Mouse (Mus musculus) spleen, embryonic (tissue): ENCODE measurements around the gene Naa80.
"Not testable (repeated sequence)": the region's sequence is repeated elsewhere in the genome, so short reads cannot be mapped to it uniquely, and the experiment has no call there.

ENCODE experiments used
- CTCF ChIA-PET: fragments of 350-600 bp; sonication (Branson Sonifier 250); formaldehyde crosslinking; loops from one replicate; lab custom pipeline; 2022; lab: Charles Lee

Gene Naa80

GRCm38 (mm10) chr9:107571534-107572326, 7.0 kb upstream of the Naa80 start:
- CTCF ChIA-PET, result no interaction called here

GRCm38 (mm10) chr9:107572327-107572662, 6.4 kb upstream of the Naa80 start:
- CTCF ChIA-PET, result interaction anchor here (0.7 kb wide), 2 partner anchors 7 to 1095 kb away, joined by 3 to 12 read pairs; no protein-coding TSS in a partner anchor

DNA sequence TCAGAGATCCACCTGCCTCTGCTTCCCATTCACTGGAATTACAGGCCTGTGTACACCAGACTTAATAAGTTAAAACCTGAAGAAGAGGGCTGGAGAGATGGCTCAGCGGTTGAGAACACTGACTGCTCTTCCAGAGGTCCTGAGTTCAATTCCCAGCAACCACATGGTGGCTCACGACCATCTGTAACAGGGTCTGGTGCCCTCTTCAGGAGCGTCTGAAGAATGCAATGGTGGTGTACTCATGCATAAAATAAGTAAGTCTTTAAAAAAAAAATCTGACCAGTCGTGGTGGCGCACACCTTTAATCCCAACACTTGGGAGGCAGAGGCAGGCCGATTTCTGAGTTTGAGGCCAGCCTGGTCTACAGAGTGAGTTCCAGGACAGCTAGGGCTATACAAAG, 4.9 kb upstream of the Naa80 start:
- CTCF ChIA-PET, result not testable (repeated sequence)

- CTCF ChIA-PET, result no interaction called here
These were observed 2.9 kb upstream of the Naa80 start for GRCm38 (mm10) chr9:107575579-107576356.

DNA sequence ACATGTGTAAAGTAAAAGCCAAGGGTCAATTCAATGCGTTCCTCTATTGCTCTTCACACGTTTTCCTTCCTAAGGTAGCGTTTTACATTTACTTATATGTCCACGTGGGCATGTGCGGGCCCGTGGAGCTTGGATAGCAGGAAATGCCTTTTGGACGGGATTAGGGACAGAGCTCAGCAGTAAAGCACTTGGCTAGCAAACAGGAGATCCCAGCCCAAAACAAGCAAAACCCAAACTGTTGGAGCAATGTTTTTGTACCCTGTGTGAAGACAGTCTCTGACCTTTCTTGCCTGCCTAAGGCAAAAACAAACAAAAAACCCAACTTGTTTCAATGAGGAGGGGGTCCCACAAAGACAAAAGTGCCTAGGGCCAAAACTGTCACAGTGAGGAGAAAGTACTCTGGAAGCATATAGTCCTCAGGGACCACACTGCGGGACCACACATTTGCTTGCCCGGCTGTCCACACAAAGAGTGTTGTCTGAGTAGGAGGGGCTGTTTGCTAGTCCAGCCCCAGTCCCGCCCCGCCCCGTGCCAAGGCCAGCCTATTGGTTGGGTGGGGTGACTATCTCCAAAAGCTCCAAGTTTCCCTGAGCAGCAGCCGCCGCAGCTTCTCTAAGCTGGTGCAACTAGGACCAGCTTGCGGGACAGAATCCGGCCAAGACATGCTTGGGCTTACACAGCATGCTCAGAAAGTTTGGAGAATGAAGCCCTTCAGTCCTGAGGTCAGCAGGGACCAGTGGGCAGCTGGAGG, 2.2 kb upstream of the Naa80 start, which contains the start of gene Hyal1:
Gene Hyal1 (plus strand): TSS at position 571 of the 751 bp plus-strand sequence.
- CTCF ChIA-PET, result no interaction called here

DNA sequence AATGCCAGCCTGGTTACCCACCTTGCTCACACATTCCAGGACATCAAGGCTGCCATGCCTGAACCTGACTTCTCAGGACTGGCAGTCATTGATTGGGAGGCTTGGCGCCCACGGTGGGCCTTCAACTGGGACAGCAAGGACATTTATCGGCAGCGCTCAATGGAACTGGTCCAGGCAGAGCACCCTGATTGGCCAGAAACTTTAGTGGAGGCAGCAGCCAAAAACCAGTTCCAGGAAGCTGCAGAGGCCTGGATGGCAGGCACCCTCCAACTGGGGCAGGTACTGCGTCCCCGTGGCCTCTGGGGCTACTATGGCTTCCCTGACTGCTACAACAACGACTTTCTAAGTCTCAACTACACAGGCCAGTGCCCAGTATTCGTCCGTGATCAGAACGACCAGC, 816 bp upstream of the Naa80 start:
- CTCF ChIA-PET, result no interaction called here

GRCm38 (mm10) chr9:107579023-107579900, 575 bp downstream of the Naa80 start:
- CTCF ChIA-PET, result interaction anchor here (1.7 kb wide), 1 partner anchor 14 kb away, joined by 4 read pairs; no protein-coding TSS in a partner anchor

GRCm38 (mm10) chr9:107580501-107581317, 2.0 kb downstream of the Naa80 start, which contains the start of gene Hyal3:
Gene Hyal3, plus strand, starts transcription at chr9:107580818.
- CTCF ChIA-PET, result interaction anchor here (0.7 kb wide), 1 partner anchor 33 kb away, joined by 3 read pairs; no protein-coding TSS in a partner anchor

GRCm38 (mm10) chr9:107581584-107581983, 2.9 kb downstream of the Naa80 start:
- CTCF ChIA-PET, result interaction anchor here (0.7 kb wide), 1 partner anchor 1346 kb away, joined by 6 read pairs; no protein-coding TSS in a partner anchor

GRCm38 (mm10) chr9:107582509-107583062, 3.9 kb downstream of the Naa80 start:
- CTCF ChIA-PET, result no interaction called here

DNA sequence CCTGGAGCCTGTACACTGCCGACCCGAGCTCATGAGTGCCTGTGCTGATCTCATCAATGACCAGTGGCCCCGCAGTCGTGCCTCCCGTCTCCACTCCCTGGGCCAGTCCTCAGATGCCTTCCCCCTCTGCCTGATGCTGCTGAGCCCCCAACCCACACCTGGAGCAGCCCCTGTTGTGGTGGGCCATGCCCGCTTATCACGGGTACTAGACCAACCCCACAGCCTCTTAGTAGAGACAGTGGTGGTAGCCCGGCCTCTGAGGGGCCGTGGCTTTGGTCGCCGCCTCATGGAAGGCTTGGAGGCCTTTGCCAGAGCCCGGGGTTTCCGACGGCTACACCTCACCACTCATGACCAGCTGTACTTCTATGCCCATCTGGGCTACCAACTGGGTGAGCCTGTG, 4.5 kb downstream of the Naa80 start:
- CTCF ChIA-PET, result no interaction called here

- CTCF ChIA-PET, result no interaction called here
These were observed 7.8 kb downstream of the Naa80 start for GRCm38 (mm10) chr9:107586504-107586903.

- CTCF ChIA-PET, result interaction anchor here (0.6 to 1.1 kb wide), 2 partner anchors 16 to 49 kb away, joined by 3 read pairs; no protein-coding TSS in a partner anchor
These were observed 8.5 kb downstream of the Naa80 start, which contains the start of gene Ifrd2 for GRCm38 (mm10) chr9:107586974-107587832. Gene Ifrd2, plus strand, starts transcription at chr9:107587642.

DNA sequence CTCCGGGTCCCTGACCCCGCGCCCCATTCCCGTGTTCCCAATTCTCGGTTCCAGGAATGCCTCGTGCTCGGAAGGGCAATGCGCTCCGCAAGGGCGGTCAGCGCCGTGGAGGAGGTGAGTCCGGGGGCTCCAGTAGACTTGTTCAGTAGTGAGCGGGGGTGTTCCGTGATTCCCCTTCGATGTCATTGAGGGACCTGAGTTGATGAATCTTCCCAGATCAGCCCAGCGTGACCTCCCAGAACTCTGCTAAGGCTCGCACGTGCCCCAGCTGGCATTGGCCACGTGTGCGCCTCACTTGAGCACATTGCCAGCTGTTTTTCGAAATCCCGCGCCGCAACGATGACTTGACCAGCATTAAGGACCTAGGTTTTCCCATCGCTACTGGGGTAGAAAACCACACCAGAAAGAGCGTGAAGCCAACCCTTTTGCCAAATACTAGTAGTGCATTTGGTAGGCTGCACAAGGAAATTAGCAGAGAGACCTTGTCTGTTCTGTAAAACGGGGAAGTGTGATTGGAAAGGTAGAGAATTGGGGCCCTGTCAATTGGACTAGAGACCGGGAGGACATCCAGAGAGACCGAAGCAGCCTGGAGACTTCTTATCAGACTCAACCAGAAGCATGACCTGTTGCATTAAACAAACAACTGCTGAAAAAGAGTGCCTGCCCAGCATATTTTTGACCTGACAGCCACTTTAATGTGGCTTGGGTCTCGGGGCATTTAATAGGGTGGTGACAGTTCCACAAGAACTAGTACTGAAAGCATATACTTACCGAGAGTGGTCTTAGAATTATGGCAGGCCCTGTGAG, 9.3 kb downstream of the Naa80 start:
- CTCF ChIA-PET, result interaction anchor here (0.8 to 1.1 kb wide), 2 partner anchors 21 to 48 kb away, joined by 3 to 4 read pairs; no protein-coding TSS in a partner anchor

GRCm38 (mm10) chr9:107590058-107590772, 11.5 kb downstream of the Naa80 start:
- CTCF ChIA-PET, result interaction anchor here (0.6 kb wide), 1 partner anchor 125 kb away, joined by 6 read pairs; no protein-coding TSS in a partner anchor

DNA sequence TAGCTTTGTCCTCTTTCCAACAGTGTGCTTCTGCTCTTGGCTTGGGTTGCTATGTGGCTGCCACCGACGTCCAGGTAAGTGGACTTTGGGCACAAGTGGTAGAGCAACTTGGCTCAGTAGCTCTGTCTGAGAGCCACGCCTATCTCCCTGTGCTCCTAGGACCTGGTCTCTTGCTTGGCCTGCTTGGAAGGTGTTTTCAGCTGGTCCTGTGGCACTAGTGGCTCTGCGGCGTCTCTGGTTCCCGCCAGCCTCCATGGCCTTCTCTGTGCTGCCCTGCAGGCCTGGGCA, 12.0 kb downstream of the Naa80 start:
- CTCF ChIA-PET, result no interaction called here
